ENCODE assay signal across 8 mouse cellular contexts in genomic region chrX:106920828-106921619, GRCm38 (mm10). TPM values are rescaled to one million over a fixed set of nuclear protein-coding genes. Genes with fewer than 3 reads are reported as not detected.
DNase-seq lines count a peak whose midpoint lies in the region; ATAC-seq and TF ChIP-seq lines count a peak whose summit lies in the region.

No protein-coding gene starts in this region.

- no peaks in the 10 kb centered on the region for H3K79me2 ChIP-seq in heart, adult 2 months (replicated peaks; ENCODE audit: control insufficient read depth, insufficient read depth, low read length)
- H3K79me2 ChIP-seq in C2C12 (ENCODE audit: control insufficient read depth, insufficient read depth), result no peaks in the 10 kb centered on the region

- DNase-seq in heart, adult 2 months, result no peak
- DNase-seq in heart, postnatal 14 days, result no peak
- DNase-seq in layer of hippocampus, adult 9-10 months (ENCODE audit: low spot score), result no peak
- no peak for DNase-seq in cerebellum, adult 8-10 months
- no peak for DNase-seq in right cerebral cortex, adult 2 months (ENCODE audit: low spot score in 2 of 2)

- H3K4me1 ChIP-seq in heart, adult 2 months (ENCODE audit: control insufficient read depth, insufficient read depth, low read length), result no peaks in the 10 kb centered on the region; the same call in 1 of the 2 replicates
- H3K4me1 ChIP-seq in forebrain, embryonic 13.5 days, result 0 out of 2 replicates have a peak, but pooled peaks cover 4% of the 10 kb centered on the region
- no peaks in the 10 kb centered on the region for H3K4me1 ChIP-seq in liver, embryonic 16.5 days (ENCODE audit: control insufficient read depth, low read depth, low read length)

- H3K27me3 ChIP-seq in heart, adult 2 months (ENCODE audit: control insufficient read depth, insufficient read depth, low read length), result no peaks in the 10 kb centered on the region
- H3K27me3 ChIP-seq in C2C12 (ENCODE audit: control insufficient read depth, insufficient read depth, insufficient read length), result no peaks in the 10 kb centered on the region
- H3K27me3 ChIP-seq in forebrain, embryonic 13.5 days, result no peaks in the 10 kb centered on the region
- H3K27me3 ChIP-seq in liver, embryonic 16.5 days (ENCODE audit: control insufficient read depth, insufficient read depth, low read depth, low read length), result no peaks in the 10 kb centered on the region

- no peak for TF ChIP-seq POLR2A in heart, adult 2 months (IDR thresholded peaks at IDR 0.05; ENCODE audit: insufficient read depth, low read depth, low read length)

- H3K36me3 ChIP-seq in heart, adult 2 months (ENCODE audit: control insufficient read depth, insufficient read depth, low read length), result no peaks in the 10 kb centered on the region
- H3K36me3 ChIP-seq in C2C12 (ENCODE audit: control insufficient read depth, insufficient read depth), result no peaks in the 10 kb centered on the region
- H3K36me3 ChIP-seq in forebrain, embryonic 13.5 days (ENCODE audit: poor library complexity, severe bottlenecking), result no peaks in the 10 kb centered on the region
- H3K36me3 ChIP-seq in liver, embryonic 16.5 days (ENCODE audit: control insufficient read depth, insufficient read depth), result no peaks in the 10 kb centered on the region

- peak overlapping the region; percentile 51 for H3K4me2 ChIP-seq in forebrain, embryonic 13.5 days
- peak overlapping the region; percentile 37 for H3K4me2 ChIP-seq in liver, embryonic 16.5 days (ENCODE audit: low read depth, low read length)

- no peak overlapping the region for H3ac ChIP-seq in C2C12 (ENCODE audit: control insufficient read depth, insufficient read length, low read depth)

- no peaks in the 10 kb centered on the region for H3K9me3 ChIP-seq in forebrain, embryonic 13.5 days (replicated peaks)
- no peaks in the 10 kb centered on the region for H3K9me3 ChIP-seq in liver, embryonic 16.5 days (replicated peaks; ENCODE audit: control insufficient read depth, low read length)

- WGBS in heart, adult 2 months, result 9% methylated on average over 9 of the region's 9 CpGs
- WGBS in forebrain, embryonic 13.5 days, result 15% methylated on average over 9 of the region's 9 CpGs
- 13% methylated on average over 9 of the region's 9 CpGs for WGBS in liver, embryonic 16.5 days (ENCODE audit: insufficient replicate concordance)

- H3K27ac ChIP-seq in heart, adult 2 months, result peak overlapping the region; percentile 75
- peak overlapping the region; percentile 51; the same call in 1 of the 2 replicates for H3K27ac ChIP-seq in forebrain, embryonic 13.5 days
- H3K27ac ChIP-seq in liver, embryonic 16.5 days (ENCODE audit: low read length), result no peak overlapping the region

- TF ChIP-seq EP300 in heart, adult 2 months (IDR thresholded peaks at IDR 0.05; ENCODE audit: insufficient read depth, low read depth, low read length), result no peak

- peak; percentile 33; the same call in 1 of the 2 replicates for ATAC-seq in forebrain, embryonic 13.5 days
- ATAC-seq in liver, embryonic 16.5 days (ENCODE audit: low read depth), result no peak

- intact Hi-C loops in heart, adult 2 months (cut with DNase I), result no loop called here
- intact Hi-C loops in heart, postnatal 14 days (cut with DNase I), result no loop called here

- no peak for TF ChIP-seq CTCF in heart, adult 2 months (IDR thresholded peaks at IDR 0.05)
- TF ChIP-seq CTCF in C2C12 (IDR thresholded peaks at IDR 0.05; ENCODE audit: control insufficient read depth, insufficient read depth, insufficient read length), result no peak

- no peaks in the 10 kb centered on the region for H3K79me3 ChIP-seq in C2C12 (ENCODE audit: low read depth)

- H3K9ac ChIP-seq in heart, adult 2 months (ENCODE audit: low read depth, low read length), result peak overlapping the region; percentile 66
- H3K9ac ChIP-seq in forebrain, embryonic 13.5 days, result peak overlapping the region; percentile 44
- no peak overlapping the region for H3K9ac ChIP-seq in liver, embryonic 16.5 days (ENCODE audit: low read depth, low read length)

- peak overlapping the region; percentile 47 for H3K4me3 ChIP-seq in heart, adult 2 months
- peak overlapping the region; percentile 21 for H3K4me3 ChIP-seq in C2C12 (ENCODE audit: insufficient read depth, poor library complexity, severe bottlenecking)
- peak overlapping the region; percentile 38 for H3K4me3 ChIP-seq in forebrain, embryonic 13.5 days
- H3K4me3 ChIP-seq in liver, embryonic 16.5 days (ENCODE audit: low read depth, low read length), result peak overlapping the region; percentile 48

TF ChIP-seq in C2C12, 6 proteins besides CTCF, POLR2A, EP300 and RAD21:
- TF ChIP-seq MYOD1 (IDR thresholded peaks at IDR 0.05; ENCODE audit: control insufficient read depth, insufficient read length, low read depth) (no peak), FOSL1 (IDR thresholded peaks at IDR 0.05; ENCODE audit: insufficient read depth, low read length, poor library complexity, severe bottlenecking) (no peak), MAX (IDR thresholded peaks at IDR 0.05) (no peak), MYOG (IDR thresholded peaks at IDR 0.05; ENCODE audit: control insufficient read depth, extremely low read depth, insufficient read length) (no peak), USF1 (IDR thresholded peaks at IDR 0.05; ENCODE audit: low read depth) (no peak), CEBPB (IDR thresholded peaks at IDR 0.05; ENCODE audit: low read depth) (no peak)

RNA-seq across cellular contexts. Expression of gene Lpar4, which starts 0.6 kb away (rescaled TPM):
- under 1 TPM; 0.64 to 0.99 TPM for total RNA-seq in heart, adult 2 months (2021)
- 0.55 and 1.4 TPM in 2 replicates for polyA plus RNA-seq in heart, adult 2 months (2012; rRNA removed)
- 1 to 10 TPM; 4.4 to 5.2 TPM for total RNA-seq in heart, postnatal 14 days (2021)
- 0.26 TPM for polyA plus RNA-seq in C2C12 (2012; fragmentation: generic; extraction: Trizol)
- 7.9 and 8.2 TPM in 2 replicates for polyA plus RNA-seq in forebrain, embryonic 13.5 days (2015; fragmentation: Nextera tagmentation; extraction: Ambion mirVana)
- 1.3 and 1.5 TPM in 2 replicates for polyA plus RNA-seq in liver, embryonic 16.5 days (2015; fragmentation: Nextera tagmentation; extraction: Ambion mirVana)
